Mouse (Mus musculus) liver, adult (tissue): ENCODE data around the gene Csmd2.

ENCODE experiments used
- GATA4 ChIP-seq: IDR thresholded peaks from 2 replicates; pipeline ENCODE4 v1.6.1; 2014; ENCODE audit warnings: mild to moderate bottlenecking, low read length; ENCODE audit not compliant: insufficient replicate concordance

The Csmd2 gene

DNA sequence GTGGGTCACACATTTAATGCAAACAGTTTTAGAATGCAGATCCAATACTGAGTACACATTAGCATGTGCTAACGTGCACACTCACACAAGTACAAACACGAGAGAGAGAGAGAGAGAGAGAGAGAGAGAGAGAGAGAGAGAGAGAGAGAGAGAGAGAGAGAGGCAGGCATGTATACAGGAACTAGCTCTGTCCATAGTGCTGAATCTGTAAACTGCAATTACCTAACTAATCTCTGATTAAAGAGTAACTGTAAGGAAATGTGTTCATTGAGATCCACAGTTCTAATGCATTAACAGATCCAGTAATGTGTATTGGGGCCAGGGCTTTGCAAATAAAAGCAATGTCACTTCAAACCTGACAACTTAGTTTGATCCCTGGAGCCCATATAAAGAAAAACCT, 257.5 kb downstream of the Csmd2 start:
- TF ChIP-seq GATA4 = no peak

DNA sequence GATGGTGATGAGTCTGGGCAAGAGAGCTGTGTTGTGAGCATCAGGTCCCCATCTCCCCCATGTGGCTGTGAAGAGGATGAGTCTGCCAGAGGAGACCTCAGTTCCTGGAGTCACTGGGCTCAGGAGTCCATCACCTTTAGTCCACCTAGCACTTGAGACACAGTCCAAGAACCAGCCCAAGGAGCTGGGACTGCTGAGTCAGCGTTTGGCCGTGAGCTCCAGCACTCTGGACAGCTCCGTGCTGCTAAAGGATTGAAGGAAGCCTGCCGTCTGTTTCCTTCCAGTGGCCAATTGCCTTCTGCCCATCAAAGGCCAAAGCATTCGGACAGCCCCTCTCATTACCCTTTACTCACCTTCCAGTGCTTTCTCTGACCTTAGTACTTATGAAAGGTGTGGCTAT, 261.0 kb downstream of the Csmd2 start:
- no peak for TF ChIP-seq GATA4

DNA sequence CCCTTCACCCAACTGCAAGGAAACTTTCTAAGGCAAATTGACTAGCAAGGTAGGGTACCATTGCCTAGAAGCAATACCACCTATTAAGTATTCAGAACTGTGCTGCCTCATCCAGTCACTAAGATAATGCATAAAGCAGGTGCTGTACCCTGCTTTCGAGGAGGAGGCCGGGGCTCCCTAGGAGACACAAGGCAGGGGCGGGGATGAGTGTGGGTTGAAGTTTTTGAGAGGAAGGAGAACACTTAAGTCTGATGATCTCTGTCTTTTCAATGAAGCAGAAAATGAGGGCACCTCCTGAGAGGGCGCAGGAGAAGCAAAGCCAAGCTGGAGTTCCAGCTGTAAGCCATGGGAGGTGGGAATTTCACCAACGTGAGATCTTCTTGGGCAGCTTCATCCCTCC, 271.6 kb downstream of the Csmd2 start:
- no peak for TF ChIP-seq GATA4

DNA sequence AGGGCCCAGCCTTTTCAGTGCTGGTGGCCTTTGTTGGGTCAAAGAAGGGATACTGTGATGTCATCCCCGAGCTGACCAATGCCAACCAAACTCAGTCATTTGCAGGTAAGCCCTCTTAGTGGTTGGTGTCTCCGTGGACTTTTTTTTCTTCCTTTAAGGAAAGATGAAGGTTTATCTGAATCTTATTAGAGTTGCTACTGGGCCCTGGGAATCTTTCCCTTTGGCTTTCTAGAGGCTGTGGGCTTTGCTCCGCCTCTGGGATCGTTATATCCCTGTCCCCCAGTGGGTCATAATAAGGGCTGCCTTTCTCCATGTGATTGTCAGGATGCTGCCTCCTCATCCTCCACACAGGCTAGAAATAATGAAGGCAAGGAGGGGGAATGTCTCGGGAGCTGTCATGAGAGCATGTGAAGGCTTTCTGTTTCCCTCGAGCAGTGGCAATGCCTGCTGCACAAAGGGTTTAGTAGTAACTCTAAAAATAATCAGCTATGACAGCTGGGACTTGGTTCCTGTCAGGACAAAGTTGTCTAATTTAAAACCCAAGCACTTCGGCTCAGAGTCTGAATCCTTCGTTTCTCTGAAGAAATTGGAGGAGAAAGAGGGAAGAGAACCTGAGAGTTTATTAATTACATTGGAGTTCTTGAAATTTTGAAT, 273.4 kb downstream of the Csmd2 start, which contains the start of gene Hmgb4:
Gene Hmgb4, minus strand, starts transcription at position 51 of the 654 bp plus-strand sequence.
- TF ChIP-seq GATA4 = no peak

DNA sequence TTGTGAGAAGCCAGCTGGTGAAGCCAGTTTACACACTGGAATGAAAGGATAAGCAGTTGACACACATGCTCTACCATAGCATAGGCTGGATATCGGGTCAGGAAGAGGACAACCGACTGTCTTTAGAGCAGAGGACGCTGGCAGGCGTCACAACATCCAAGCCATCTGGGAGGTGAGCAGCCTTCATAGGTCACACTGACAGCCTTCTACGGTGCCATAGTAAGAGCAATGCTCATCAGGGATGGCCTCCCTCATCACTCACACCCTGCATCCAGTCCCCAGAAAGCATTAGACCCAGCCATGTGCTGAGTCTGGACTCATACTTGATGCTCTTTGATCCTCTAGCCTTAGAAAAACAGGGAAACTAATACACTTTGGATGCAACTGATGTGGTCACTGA, 276.8 kb downstream of the Csmd2 start:
- TF ChIP-seq GATA4 = no peak

DNA sequence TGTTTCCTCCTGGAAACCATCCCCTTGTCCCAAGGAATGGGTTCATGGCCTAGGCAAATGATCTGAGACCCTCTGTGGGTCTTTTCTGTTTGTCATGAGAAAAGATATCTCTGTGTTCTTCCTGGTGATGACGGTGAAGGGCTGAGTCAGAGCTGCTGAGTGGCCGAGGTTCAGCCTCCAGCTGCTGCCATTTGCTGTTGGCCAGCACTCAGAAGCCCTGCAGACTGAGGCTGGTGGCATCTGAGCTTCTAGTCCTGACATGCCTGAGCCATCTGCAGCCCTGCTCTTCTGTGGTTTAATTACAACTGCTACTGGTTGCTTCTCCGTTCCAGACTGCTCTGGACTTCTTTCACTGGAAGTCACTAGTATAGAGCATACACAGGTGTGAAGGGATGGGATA, 277.7 kb downstream of the Csmd2 start:
- TF ChIP-seq GATA4 = no peak

DNA sequence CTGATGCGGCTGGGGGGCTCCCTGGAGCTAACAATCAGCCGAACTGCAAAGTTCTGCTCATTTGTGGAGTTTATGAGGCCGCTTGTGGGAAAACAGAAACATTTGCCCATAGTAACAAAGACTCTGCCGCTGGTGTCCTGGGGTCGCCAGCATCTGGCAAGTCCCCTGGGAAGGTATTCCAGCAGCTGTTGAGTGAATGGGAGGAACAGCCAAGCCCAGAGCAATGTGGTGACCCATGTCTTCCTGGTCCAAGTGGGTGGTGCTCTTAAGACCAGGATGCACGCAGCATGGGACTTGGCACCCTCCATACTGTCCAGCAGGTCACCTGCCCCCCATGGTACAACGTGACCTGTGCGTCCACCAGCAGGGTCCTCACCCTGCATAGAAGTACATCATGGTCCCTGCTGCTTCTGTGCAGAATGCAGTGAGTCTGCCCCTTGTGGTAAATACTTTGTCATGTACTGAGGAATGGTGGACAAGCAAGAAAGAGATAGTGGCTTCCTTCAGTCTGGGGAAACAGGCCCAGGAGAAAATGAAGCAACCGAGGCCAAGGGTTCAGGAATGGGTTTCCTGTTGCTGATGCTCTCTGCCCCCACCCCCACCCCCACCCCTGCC, 281.7 kb downstream of the Csmd2 start:
- no peak for TF ChIP-seq GATA4

DNA sequence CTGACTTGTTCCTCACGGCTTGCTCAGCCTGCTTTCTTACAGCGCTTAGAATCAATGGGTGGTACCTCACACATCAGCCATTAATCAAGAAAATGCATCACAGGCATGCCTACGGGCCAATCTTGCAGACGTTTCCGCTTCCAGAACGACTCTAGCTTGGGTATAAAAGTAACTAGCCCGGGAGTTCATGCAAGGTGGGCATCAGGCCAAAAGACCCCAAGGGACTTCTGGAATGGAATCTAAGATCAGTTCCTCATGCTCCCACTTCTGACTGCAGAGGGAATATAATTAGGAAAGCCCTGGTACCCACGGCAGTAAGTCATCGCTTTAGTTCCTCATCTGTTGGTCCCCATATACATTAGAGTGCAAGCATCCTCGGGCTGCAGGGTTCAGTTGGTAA, 282.5 kb downstream of the Csmd2 start:
- no peak for TF ChIP-seq GATA4

DNA sequence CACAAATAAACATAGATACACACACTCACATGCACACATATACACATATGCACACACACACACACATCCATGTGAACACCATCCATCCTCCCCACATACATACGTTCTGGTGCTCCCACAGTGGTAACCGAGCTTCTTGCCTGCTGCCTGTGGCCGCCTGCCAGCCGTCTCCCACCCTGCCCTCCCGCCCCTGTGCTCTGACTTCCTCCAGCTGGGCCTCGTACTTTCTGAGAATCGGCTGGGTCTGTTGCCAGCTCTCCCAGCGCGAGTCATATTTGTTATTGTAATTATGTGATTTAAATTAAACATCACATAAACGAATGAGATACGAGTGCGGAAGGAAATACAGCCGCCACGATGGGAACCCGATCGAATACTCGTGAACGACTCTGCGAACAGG, 283.3 kb downstream of the Csmd2 start:
- TF ChIP-seq GATA4 = no peak

DNA sequence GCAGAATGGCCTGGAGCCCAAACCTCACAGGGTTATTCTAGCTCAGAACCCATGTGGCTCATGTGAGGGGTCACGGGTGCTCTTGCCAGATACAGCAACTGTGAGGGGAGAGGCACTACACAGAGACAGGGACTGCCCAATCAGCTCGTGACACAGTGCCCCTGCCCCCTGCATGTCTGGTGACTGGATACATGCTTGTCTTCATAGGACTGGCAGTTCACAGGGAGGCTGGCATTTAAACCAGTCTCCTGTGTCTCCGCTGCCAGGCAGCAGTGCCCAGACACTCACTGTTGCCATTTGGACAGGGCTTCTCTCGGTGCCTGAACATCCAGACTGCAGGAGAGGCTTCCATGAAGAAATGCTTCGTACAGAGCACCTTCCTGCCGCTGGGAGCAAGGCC, 284.8 kb downstream of the Csmd2 start:
- no peak for TF ChIP-seq GATA4

DNA sequence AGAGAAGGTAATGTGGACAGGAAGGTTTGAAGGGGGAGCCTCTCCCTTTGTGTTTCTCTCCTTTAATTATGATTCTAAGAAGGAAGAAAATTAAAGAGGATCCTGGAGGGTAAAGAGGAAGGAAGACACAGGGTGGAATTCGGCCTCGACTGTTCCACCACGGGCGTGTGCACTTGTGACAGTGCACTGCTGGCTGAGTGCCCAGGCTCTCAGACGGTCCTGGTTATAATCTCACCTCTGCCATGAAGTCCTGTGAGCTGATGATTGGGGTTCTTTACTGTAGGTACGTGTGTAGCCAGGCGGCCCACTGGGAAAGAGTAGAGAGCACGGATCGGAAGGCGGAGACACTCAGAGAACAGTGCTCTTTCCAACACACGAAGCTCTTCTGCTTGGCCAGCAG, 285.5 kb downstream of the Csmd2 start:
- no peak for TF ChIP-seq GATA4

DNA sequence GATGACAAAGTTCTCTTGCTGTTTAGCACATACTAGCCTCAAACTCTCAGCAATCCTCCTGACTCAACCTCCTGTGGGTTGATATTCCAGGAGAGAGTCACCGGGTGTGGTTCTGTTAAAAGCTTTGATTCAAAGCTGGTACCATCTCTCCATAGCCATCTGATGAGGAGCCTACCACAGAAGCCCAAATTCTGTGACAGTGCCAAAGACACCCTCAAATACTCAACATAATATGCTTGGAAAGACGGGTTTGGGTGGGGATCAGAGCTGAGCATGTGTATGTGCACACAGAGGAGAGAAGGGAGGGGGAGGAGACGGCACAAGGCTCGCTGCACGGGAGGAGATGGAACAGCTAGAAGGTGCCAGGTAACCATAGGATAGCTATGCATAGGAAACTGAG, 287.5 kb downstream of the Csmd2 start:
- TF ChIP-seq GATA4 = no peak

DNA sequence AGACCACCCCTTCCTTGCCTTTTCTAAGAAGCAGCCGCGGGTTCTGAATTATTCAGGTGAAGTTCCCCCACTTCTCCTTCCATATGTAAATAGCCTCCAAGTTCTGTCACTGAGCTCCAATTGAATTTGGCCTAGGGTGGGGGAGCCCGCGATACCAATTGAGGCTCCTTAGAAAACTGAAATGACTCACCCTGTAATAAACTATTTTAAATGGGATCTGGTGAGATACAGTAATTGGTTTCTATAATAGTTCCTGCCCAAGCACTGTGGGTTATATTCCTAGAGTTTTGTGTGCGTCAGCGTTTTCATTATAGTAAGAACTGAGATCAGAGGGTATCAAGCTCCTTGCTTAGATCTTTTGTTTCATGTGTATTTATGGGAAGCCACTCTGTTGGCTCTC, 287.9 kb downstream of the Csmd2 start:
- no peak for TF ChIP-seq GATA4

DNA sequence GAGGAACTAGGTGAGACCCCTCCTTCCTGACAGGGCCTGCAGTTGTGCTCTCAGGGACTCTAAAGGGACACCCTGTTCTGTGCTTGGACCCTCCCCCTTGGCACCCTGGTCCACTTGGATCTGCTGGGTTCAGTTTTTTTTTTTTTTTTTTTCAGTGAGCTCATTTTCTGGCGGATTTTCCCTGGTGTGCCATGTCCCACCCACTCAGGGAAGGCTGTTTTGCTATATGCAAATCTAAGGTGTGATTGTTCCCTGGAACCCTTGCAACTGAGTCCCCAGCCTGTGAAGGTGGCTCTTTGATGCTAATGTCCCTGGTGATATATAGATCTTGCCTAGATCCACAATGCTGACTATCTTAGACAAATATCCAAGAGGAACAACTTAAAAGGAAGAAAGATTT, 297.4 kb downstream of the Csmd2 start:
- TF ChIP-seq GATA4 = no peak

DNA sequence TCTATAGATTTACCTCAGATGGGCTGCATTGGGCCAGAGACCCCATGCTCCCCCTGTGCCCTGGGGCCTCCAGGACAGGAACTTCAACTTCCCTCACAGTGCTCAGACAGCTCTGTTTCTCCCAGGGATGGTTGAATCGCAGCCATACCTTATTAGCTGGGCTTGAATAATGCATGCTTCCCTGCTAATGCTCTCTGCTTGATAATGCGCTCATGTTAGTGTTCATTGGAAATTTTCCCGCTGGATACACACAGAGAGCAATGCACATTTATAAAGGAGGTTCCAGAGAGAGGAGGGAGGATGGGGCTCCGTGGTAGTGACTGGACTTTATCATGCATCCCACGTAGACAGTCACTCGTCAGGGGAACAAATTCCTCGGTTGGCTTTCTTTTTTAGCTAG, 300.4 kb downstream of the Csmd2 start:
- no peak for TF ChIP-seq GATA4

DNA sequence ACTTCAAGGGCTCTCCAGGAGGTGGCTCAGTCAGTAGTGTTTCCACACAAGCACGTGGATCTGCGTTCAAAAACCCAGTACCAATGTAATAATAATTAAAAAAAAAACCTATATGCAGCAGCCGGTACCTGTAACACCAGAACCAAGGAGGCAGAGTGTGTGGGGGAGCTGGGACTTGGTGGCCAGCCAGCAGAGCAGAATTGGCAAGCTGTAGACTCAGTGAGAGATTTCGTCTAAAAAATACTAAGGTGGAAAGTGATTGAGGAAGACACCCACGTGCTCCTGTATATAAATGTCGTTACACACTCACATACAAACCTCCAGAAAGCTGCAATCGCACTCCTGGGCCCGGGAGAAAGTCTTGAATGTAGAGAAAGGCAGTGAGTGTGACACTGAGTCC, 316.4 kb downstream of the Csmd2 start:
- no peak for TF ChIP-seq GATA4

DNA sequence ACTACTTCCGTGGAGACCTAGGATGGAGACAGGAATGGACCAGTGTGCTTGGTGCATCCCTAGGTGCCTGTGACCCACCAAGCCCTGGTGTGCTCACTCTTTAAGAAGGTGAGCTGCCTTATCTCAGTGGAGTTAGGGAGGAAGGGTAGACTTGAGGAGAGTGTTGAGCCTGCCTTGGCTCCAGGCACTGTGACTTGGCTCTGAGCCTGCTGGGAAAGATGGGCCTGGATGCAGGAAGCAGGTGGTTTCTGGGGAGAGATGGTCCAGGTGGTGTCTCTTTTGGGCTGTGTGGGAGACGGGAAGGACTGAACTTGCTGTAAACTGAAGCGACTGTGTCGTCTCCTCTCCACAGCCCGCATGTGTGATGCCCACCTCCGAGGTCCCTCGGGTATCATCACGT, 318.4 kb downstream of the Csmd2 start:
- TF ChIP-seq GATA4 = no peak
